Mouse (Mus musculus) liver, embryonic 14.5 days (tissue): Measurements from ENCODE around the gene Ramp3.

ENCODE experiments used
- CTCF ChIP-seq: IDR thresholded peaks from 2 replicates; pipeline ENCODE4 v1.5.1; 2016; ENCODE audit warnings: antibody characterized with exemption, low read depth, control low read depth
- EP300 ChIP-seq: IDR thresholded peaks from 2 replicates; pipeline ENCODE4 v1.6.1; 2016; ENCODE audit warnings: antibody characterized with exemption, low read depth

DNA sequence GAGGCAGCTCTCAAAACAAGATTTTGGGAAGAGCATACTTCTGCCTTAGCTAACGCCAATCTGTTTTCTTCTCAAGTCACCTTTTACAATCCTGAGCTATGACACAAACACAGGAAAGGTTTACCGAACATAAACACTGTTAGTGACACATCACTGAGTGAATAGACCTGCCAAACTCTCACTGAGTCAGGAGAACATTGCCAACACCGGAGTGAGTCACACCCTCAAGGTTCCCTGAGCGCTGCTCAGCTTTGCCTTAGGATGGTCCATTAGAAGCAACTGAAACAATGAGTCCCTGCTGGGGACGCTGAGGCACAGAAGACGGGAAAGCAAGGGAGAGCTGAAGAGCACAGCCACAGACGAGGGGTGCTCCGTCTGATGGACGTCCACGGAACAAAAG lies 40.0 kb downstream of the Ramp3 start:
- TF ChIP-seq CTCF (no peak), EP300 (no peak)
